ENCODE assay signal across 40 mouse cellular contexts in genomic region chr2:163809166-163809565, GRCm38 (mm10). TPM values are rescaled to one million over a fixed set of nuclear protein-coding genes. Genes with fewer than 3 reads are reported as not detected.
"Had no signal": no experiment of that assay in that cellular context is flagged by ENCODE, and none has a peak within 500 bp of the region (broad histone marks: within the 10 kb centered on the region; RNA-seq: fewer than 3 reads in every experiment).

No protein-coding gene starts in this region.

- H3K27ac ChIP-seq: heart, embryonic 10.5 days; hindbrain, embryonic 10.5 days; hindbrain, embryonic 13.5 days; hindbrain, embryonic 15.5 days; hindbrain, postnatal 0 days; kidney, embryonic 15.5 days; kidney, postnatal 0 days; limb, embryonic 13.5 days; limb, embryonic 15.5 days; liver, embryonic 12.5 days; liver, embryonic 14.5 days had no signal

- DNase-seq: gastrocnemius, postnatal 10 days; gastrocnemius, postnatal 25 days; heart, postnatal 10 days; heart, postnatal 4 days; kidney, adult 11 months; kidney, adult 2 months; kidney, adult 9 months; kidney, postnatal 14 days; kidney, postnatal 36 days; left cerebral cortex, postnatal 4 days had no signal

- H3K4me2 ChIP-seq: heart, embryonic 12.5 days; hindbrain, embryonic 13.5 days; hindbrain, embryonic 15.5 days; kidney, embryonic 15.5 days; limb, embryonic 13.5 days; limb, embryonic 15.5 days; liver, embryonic 12.5 days had no signal

- H3K27me3 ChIP-seq: heart, embryonic 12.5 days; hindbrain, embryonic 15.5 days; kidney, embryonic 15.5 days; limb, embryonic 13.5 days; limb, embryonic 15.5 days; liver, embryonic 12.5 days had no signal

- H3K36me3 ChIP-seq: heart, embryonic 10.5 days; heart, embryonic 12.5 days; hindbrain, embryonic 10.5 days; hindbrain, embryonic 13.5 days; hindbrain, embryonic 15.5 days; kidney, embryonic 15.5 days; limb, embryonic 13.5 days; limb, embryonic 15.5 days; liver, embryonic 12.5 days had no signal

- H3K4me3 ChIP-seq: heart, embryonic 10.5 days; heart, embryonic 12.5 days; hindbrain, embryonic 10.5 days; hindbrain, embryonic 13.5 days; hindbrain, embryonic 15.5 days; kidney, embryonic 15.5 days; limb, embryonic 13.5 days; limb, embryonic 15.5 days; liver, embryonic 12.5 days had no signal

- H3K4me1 ChIP-seq: heart, embryonic 12.5 days; hindbrain, embryonic 15.5 days; kidney, embryonic 15.5 days had no signal

- H3K9ac ChIP-seq: heart, embryonic 12.5 days; hindbrain, embryonic 13.5 days; hindbrain, embryonic 15.5 days; kidney, embryonic 15.5 days; limb, embryonic 13.5 days; limb, embryonic 15.5 days; liver, embryonic 12.5 days; liver, embryonic 14.5 days had no signal

- H3K9me3 ChIP-seq: heart, embryonic 10.5 days; heart, embryonic 12.5 days; hindbrain, embryonic 10.5 days; hindbrain, embryonic 13.5 days; hindbrain, embryonic 15.5 days; kidney, embryonic 15.5 days; limb, embryonic 13.5 days; limb, embryonic 15.5 days; liver, embryonic 12.5 days had no signal

- ATAC-seq: hindbrain, postnatal 0 days; intestine, embryonic 16.5 days; liver, embryonic 12.5 days had no signal

RNA-seq across cellular contexts. Expression of gene Ccn5, which starts 11.5 kb away (rescaled TPM):
- total RNA-seq: granulocyte monocyte progenitor cell, adult 5-6 weeks; layer of hippocampus, adult 18-20 months; layer of hippocampus, postnatal 25 days; left cerebral cortex, adult 18-20 months; left cerebral cortex, postnatal 25 days had no signal

RNA-seq across cellular contexts. Expression of gene Kcnk15, which starts 44.3 kb away (rescaled TPM):
- total RNA-seq: gastrocnemius, postnatal 10 days; gastrocnemius, postnatal 25 days; gastrocnemius, postnatal 4 days; granulocyte monocyte progenitor cell, adult 5-6 weeks; heart, adult 18-20 months; heart, adult 8-10 months; heart, postnatal 10 days; heart, postnatal 25 days; heart, postnatal 4 days; layer of hippocampus, postnatal 10 days; layer of hippocampus, postnatal 25 days; left cerebral cortex, postnatal 10 days; left cerebral cortex, postnatal 4 days; liver, adult 2 months had no signal
- polyA plus RNA-seq: heart, embryonic 10.5 days; heart, embryonic 12.5 days; heart, embryonic 14.5 days; heart, embryonic 16.5 days; hindbrain, embryonic 10.5 days; hindbrain, embryonic 13.5 days; intestine, embryonic 14.5 days; intestine, embryonic 16.5 days; kidney, adult 2 months; kidney, embryonic 15.5 days; kidney, postnatal 0 days; large intestine, adult 2 months; limb, embryonic 11.5 days; limb, embryonic 13.5 days; limb, embryonic 15.5 days; liver, adult 2 months; liver, embryonic 12.5 days; liver, embryonic 14.5 days had no signal
